Mouse (Mus musculus) kidney, postnatal 0 days (tissue): ENCODE results near the gene Zc3h12d. TPM values are rescaled to one million over a fixed set of nuclear protein-coding genes. Genes with fewer than 3 reads are reported as not detected.

Experiments used
- ATAC-seq: fragments of 200-750 bp; cut with Nextera tagmentation; replicated peaks from 2 replicates; pipeline ENCODE4 v1.8.0; 2017; ENCODE audit warnings: low read depth, moderate number of reproducible peaks, moderate TSS enrichment, moderate library complexity; ENCODE audit not compliant: low FRiP score
- DNase-seq: peaks from one replicate; pipeline ENCODE4 v3.0.0-alpha.2; 2016; ENCODE audit warnings: low spot score
- H3K27ac ChIP-seq: fragments of 300-500 bp; sonication (generic); 2 replicates; pipeline ENCODE4 v1.5.1; 2014; ENCODE audit warnings: mild to moderate bottlenecking
- H3K27me3 ChIP-seq: fragments of 300-500 bp; sonication (generic); 2 replicates; pipeline ENCODE4 v1.6.1; 2014; ENCODE audit warnings: low read length, mixed read lengths; ENCODE audit not compliant: insufficient read depth
- H3K36me3 ChIP-seq: fragments of 300-500 bp; sonication (generic); 2 replicates; pipeline ENCODE4 v1.6.1; 2014; ENCODE audit warnings: low read length, mixed read lengths; ENCODE audit not compliant: insufficient read depth
- H3K4me1 ChIP-seq: fragments of 300-500 bp; sonication (generic); replicated peaks from 2 replicates; pipeline ENCODE4 v1.6.1; 2014; ENCODE audit warnings: antibody characterized with exemption, low read length, mixed read lengths; ENCODE audit not compliant: insufficient read depth
- H3K4me2 ChIP-seq: fragments of 300-500 bp; sonication (generic); 2 replicates; pipeline ENCODE4 v1.6.1; 2014; ENCODE audit warnings: mild to moderate bottlenecking, low read length, moderate library complexity, mixed read lengths
- H3K4me3 ChIP-seq: fragments of 300-500 bp; sonication (generic); replicated peaks from 2 replicates; pipeline ENCODE4 v1.5.1; 2014; ENCODE audit warnings: low read depth, low read length
- H3K9ac ChIP-seq: fragments of 300-500 bp; sonication (generic); 2 replicates; pipeline ENCODE4 v1.6.1; 2014; ENCODE audit warnings: low read depth, low read length
- H3K9me3 ChIP-seq: fragments of 300-500 bp; sonication (generic); replicated peaks from 2 replicates; pipeline ENCODE4 v1.6.1; 2016; ENCODE audit warnings: low read length, inconsistent platforms, mixed read lengths
- CTCF ChIP-seq: IDR thresholded peaks from 2 replicates; pipeline ENCODE4 v1.5.1; 2016; ENCODE audit warnings: antibody characterized with exemption, low read depth, mild to moderate bottlenecking, moderate library complexity
- WGBS: fragments of 180-500 bp; shearing (Covaris S2); extraction: QIAGEN DNeasy Blood & Tissue Kit; methylation state at CpG from one replicate; pipeline ENCODE4 v1.1.7; 2014; 5-methylcytosine and 5-hydroxymethylcytosine counted together
- microRNA-seq: library from miRNA; unstranded; fragments of <30 nt; microRNA quantifications from one replicate; pipeline ENCODE4, GENCODE M21; 2016
- polyA plus RNA-seq: library from polyadenylated mRNA; unstranded; fragments of >200 nt; fragmentation: Nextera tagmentation; extraction: Ambion mirVana; gene quantifications from 2 replicates; pipeline ENCODE4 v1.2.1, GENCODE M21; 2015

Zc3h12d gene
- polyA plus RNA-seq, 1 experiment from 2014 or later: 0.29 TPM

DNA sequence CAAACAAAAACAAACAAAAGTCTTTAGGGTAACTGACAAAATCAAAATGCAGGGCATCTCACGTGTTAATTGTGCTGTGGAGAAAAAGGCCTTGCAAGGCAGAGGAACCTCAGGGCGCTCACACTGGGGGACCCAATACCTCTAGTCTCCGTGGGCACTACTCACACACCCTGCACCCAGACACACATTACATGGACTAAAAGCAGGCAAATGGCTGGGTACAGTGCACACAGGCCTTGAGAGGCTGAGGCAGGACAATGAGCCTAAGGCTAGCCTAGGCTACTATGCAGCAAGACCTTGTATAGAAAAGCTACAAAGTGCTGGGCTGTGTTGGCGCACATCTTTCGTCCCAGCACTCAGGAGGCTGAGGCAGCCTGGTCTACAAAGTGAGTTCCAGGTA is 71.9 kb downstream of the Zc3h12d start:
- TF ChIP-seq CTCF: no peak
- 95% methylated on average over 5 of the region's 5 CpGs for WGBS
- no peaks in the 10 kb centered on the region for H3K27me3 ChIP-seq
- H3K9me3 ChIP-seq: no peaks in the 10 kb centered on the region
- H3K4me1 ChIP-seq: no peaks in the 10 kb centered on the region
- H3K36me3 ChIP-seq: peaks cover 34% of the 10 kb centered on the region
- DNase-seq (no peak), ATAC-seq (0 out of 2 replicates have a peak, but pooled peaks have one; percentile 38)
- no peak overlapping the region for H3K9ac ChIP-seq
- H3K4me3 ChIP-seq: no peak overlapping the region
- H3K4me2 ChIP-seq: no peak overlapping the region
- no peak overlapping the region for H3K27ac ChIP-seq

DNA sequence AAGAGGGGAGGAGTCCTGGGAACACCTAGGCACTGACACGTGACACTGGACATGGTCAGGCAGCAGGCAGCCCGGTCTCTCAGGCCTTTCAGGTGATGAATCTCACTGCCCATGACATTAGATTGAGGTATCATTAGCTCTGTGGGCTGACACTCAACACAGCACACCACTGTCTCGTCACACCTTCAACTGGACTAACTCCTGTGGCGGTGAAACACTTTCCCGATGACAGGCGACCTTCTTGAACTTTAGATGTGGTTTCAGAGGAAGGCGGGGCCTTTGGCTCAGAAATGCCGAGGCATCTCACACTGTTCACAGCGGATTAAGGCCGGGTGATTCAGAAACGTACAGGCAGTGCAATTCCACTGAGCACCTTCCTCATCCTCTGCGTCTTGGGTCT is 74.9 kb downstream of the Zc3h12d start:
- 76% methylated on average over 12 of the region's 12 CpGs for WGBS
- no peaks in the 10 kb centered on the region for H3K27me3 ChIP-seq
- no peak overlapping the region for H3K27ac ChIP-seq
- no peak overlapping the region for H3K4me3 ChIP-seq
- no peaks in the 10 kb centered on the region for H3K4me1 ChIP-seq
- H3K9me3 ChIP-seq: no peaks in the 10 kb centered on the region
- DNase-seq: no peak
- peaks cover 41% of the 10 kb centered on the region for H3K36me3 ChIP-seq
- H3K4me2 ChIP-seq: no peak overlapping the region
- TF ChIP-seq CTCF: no peak
- no peak overlapping the region for H3K9ac ChIP-seq
- no peak for ATAC-seq

DNA sequence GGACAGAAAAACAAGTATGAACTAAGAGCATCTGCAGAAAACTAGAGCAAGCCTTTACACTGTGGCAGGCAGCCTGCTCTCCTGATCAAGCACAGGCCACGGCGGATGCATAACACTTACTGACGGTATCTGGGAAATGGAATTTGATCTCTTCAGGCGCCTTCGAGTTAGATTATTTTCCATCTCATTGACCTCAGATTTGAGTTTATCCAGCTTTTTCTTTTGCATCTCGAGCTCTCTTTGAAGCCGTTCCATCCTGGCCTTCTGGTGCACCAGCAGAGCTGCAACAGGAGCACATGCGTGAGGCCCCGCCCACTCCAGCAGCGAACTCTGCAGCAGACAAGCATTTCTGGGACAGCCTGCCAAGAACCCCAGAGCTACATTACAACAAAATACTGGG is 79.0 kb downstream of the Zc3h12d start:
- 60% methylated on average over 10 of the region's 10 CpGs for WGBS
- ATAC-seq: no peak
- no peak overlapping the region for H3K4me3 ChIP-seq
- no peaks in the 10 kb centered on the region for H3K27me3 ChIP-seq
- DNase-seq: no peak
- no peak overlapping the region for H3K27ac ChIP-seq
- TF ChIP-seq CTCF: no peak
- H3K36me3 ChIP-seq: peaks cover 27% of the 10 kb centered on the region
- H3K9ac ChIP-seq: no peak overlapping the region
- H3K9me3 ChIP-seq: no peaks in the 10 kb centered on the region
- no peaks in the 10 kb centered on the region for H3K4me1 ChIP-seq
- no peak overlapping the region for H3K4me2 ChIP-seq

Small RNA genes within 50 kb of the gene (microRNA-seq; reads per million reads assigned to microRNA genes)
- 1.2 reads per million for gene Mir5104

Other genes with a start within 250 kb of the Zc3h12d start
- 0.91 and 1.0 TPM in 2 replicates for gene Lrp11, start 242.7 kb upstream of the Zc3h12d start, polyA plus RNA-seq
- gene Nup43, start 165.0 kb upstream of the Zc3h12d start, polyA plus RNA-seq: 32.7 and 36.1 TPM in 2 replicates
- 94.2 and 106 TPM in 2 replicates for gene Pcmt1, start 151.3 kb upstream of the Zc3h12d start, polyA plus RNA-seq
- 7.3 TPM in 2 replicates for gene Lats1, start 151.3 kb upstream of the Zc3h12d start, polyA plus RNA-seq
- 46.0 and 49.4 TPM in 2 replicates for gene Katna1, start 106.5 kb upstream of the Zc3h12d start, polyA plus RNA-seq
- 158 and 165 TPM in 2 replicates for gene Ginm1, start 39.6 kb upstream of the Zc3h12d start, polyA plus RNA-seq
- gene Ppil4, start 39.6 kb upstream of the Zc3h12d start, polyA plus RNA-seq: 32.2 and 33.4 TPM in 2 replicates
- 20.4 and 20.9 TPM in 2 replicates for gene Tab2, start 123.8 kb downstream of the Zc3h12d start, polyA plus RNA-seq